25 mouse cellular contexts compared by ENCODE assay signal in the genomic region with DNA sequence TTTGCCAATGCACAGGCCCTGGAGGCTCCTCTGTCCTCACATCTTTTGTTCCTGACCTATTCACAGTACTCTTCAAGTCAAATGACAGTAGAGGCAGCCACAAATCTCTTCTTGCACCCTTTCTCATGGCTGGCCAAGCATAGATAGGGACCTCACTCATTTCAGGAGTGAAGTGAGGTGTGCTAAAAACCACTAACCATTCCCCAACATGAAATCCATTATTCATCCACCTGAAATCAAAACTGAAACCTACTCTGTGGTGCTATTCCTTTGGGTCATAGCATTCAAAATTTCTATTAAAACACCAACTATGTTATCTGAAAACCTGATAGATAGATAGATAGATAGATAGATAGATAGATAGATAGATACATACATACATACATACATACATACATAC.
"Had no signal": no experiment of that assay in that cellular context is flagged by ENCODE, and none has a peak within 500 bp of the region (broad histone marks: within the 10 kb centered on the region; RNA-seq: fewer than 3 reads in every experiment).

No protein-coding gene starts in this region.

- H3K9ac ChIP-seq: embryonic facial prominence, embryonic 12.5 days; embryonic facial prominence, embryonic 13.5 days; embryonic facial prominence, embryonic 15.5 days; forebrain, embryonic 12.5 days; forebrain, embryonic 13.5 days; forebrain, embryonic 15.5 days; forebrain, postnatal 0 days had no signal

- DNase-seq: cerebellum, adult 9-10 months; cerebellum, adult 9-11 months; cerebellum, postnatal 10 days; cerebellum, postnatal 14 days; cerebellum, postnatal 25 days; cerebellum, postnatal 36 days; embryo, embryonic 11 days; forebrain, postnatal 0 days; gastrocnemius, adult 2 months; gastrocnemius, postnatal 10 days; gastrocnemius, postnatal 14 days; gastrocnemius, postnatal 25 days; gastrocnemius, postnatal 36 days; heart, adult 11 months; heart, adult 18-20 months; heart, adult 2 months had no signal

- H3K4me1 ChIP-seq: embryonic facial prominence, embryonic 12.5 days; embryonic facial prominence, embryonic 13.5 days; embryonic facial prominence, embryonic 15.5 days had no signal

- H3K27me3 ChIP-seq: embryonic facial prominence, embryonic 12.5 days; forebrain, embryonic 13.5 days; forebrain, embryonic 15.5 days had no signal

- H3K4me3 ChIP-seq: embryonic facial prominence, embryonic 10.5 days; embryonic facial prominence, embryonic 12.5 days; embryonic facial prominence, embryonic 13.5 days; embryonic facial prominence, embryonic 15.5 days; erythroblast, embryonic 14.5 days; forebrain, embryonic 10.5 days; forebrain, embryonic 12.5 days; forebrain, embryonic 13.5 days; forebrain, embryonic 15.5 days; gastrocnemius, adult 2 months; heart, adult 2 months had no signal

- H3K27ac ChIP-seq: embryonic facial prominence, embryonic 10.5 days; embryonic facial prominence, embryonic 12.5 days; embryonic facial prominence, embryonic 13.5 days; embryonic facial prominence, embryonic 15.5 days; forebrain, embryonic 10.5 days; forebrain, embryonic 12.5 days; forebrain, embryonic 13.5 days; forebrain, embryonic 15.5 days; gastrocnemius, adult 2 months; heart, adult 2 months had no signal

- H3K9me3 ChIP-seq: embryonic facial prominence, embryonic 10.5 days; embryonic facial prominence, embryonic 12.5 days; embryonic facial prominence, embryonic 13.5 days; embryonic facial prominence, embryonic 15.5 days; forebrain, embryonic 10.5 days; forebrain, embryonic 12.5 days; forebrain, embryonic 13.5 days; forebrain, embryonic 15.5 days had no signal

- H3K4me2 ChIP-seq: embryonic facial prominence, embryonic 12.5 days; embryonic facial prominence, embryonic 13.5 days; embryonic facial prominence, embryonic 15.5 days; forebrain, embryonic 12.5 days; forebrain, embryonic 13.5 days; forebrain, embryonic 15.5 days had no signal

- H3K36me3 ChIP-seq: embryonic facial prominence, embryonic 10.5 days; embryonic facial prominence, embryonic 12.5 days; embryonic facial prominence, embryonic 13.5 days; embryonic facial prominence, embryonic 15.5 days; forebrain, embryonic 10.5 days; forebrain, embryonic 12.5 days; forebrain, embryonic 15.5 days had no signal
